Comparison of ENCODE assay signal across 9 mouse cellular contexts in genomic region chr1:190927311-190927710, GRCm38 (mm10). TPM values are rescaled to one million over a fixed set of nuclear protein-coding genes. Genes with fewer than 3 reads are reported as not detected.
DNase-seq lines count a peak whose midpoint lies in the region; ATAC-seq and TF ChIP-seq lines count a peak whose summit lies in the region.
"Had no signal": no experiment of that assay in that cellular context is flagged by ENCODE, and none has a peak within 500 bp of the region (broad histone marks: within the 10 kb centered on the region; RNA-seq: fewer than 3 reads in every experiment).

No protein-coding gene starts in this region.

- H3K9ac ChIP-seq in heart, embryonic 12.5 days = no peak overlapping the region
- H3K9ac ChIP-seq in forebrain, postnatal 0 days = no peak overlapping the region
- H3K9ac ChIP-seq in liver, embryonic 15.5 days = no peak overlapping the region

- H3K4me3 ChIP-seq in heart, embryonic 12.5 days = no peak overlapping the region
- peak overlapping the region; percentile 46; the same call in 1 of the 2 replicates for H3K4me3 ChIP-seq in G1E (ENCODE audit: low read depth, low read length)
- H3K4me3 ChIP-seq in forebrain, postnatal 0 days (ENCODE audit: low read depth, low read length) = peak overlapping the region; percentile 76
- peak overlapping the region; percentile 87 for H3K4me3 ChIP-seq in liver, embryonic 15.5 days (replicated peaks)

- H3K9me3 ChIP-seq in heart, embryonic 12.5 days (replicated peaks) = no peaks in the 10 kb centered on the region
- H3K9me3 ChIP-seq in G1E (replicated peaks) = no peaks in the 10 kb centered on the region
- no peaks in the 10 kb centered on the region for H3K9me3 ChIP-seq in forebrain, postnatal 0 days (ENCODE audit: low read length)
- no peaks in the 10 kb centered on the region for H3K9me3 ChIP-seq in liver, embryonic 15.5 days (replicated peaks)

- peaks cover 14% of the 10 kb centered on the region for H3K4me1 ChIP-seq in heart, embryonic 12.5 days (replicated peaks)
- peaks cover 19% of the 10 kb centered on the region for H3K4me1 ChIP-seq in G1E (ENCODE audit: insufficient read depth, low read depth, low read length)
- H3K4me1 ChIP-seq in forebrain, postnatal 0 days (ENCODE audit: insufficient read depth) = 0 out of 2 replicates have a peak, but pooled peaks cover 4% of the 10 kb centered on the region
- peaks cover 24% of the 10 kb centered on the region for H3K4me1 ChIP-seq in liver, embryonic 15.5 days (replicated peaks)

- WGBS in heart, embryonic 12.5 days = 84% methylated on average over 3 of the region's 3 CpGs
- WGBS in forebrain, postnatal 0 days = 92% methylated on average over 3 of the region's 3 CpGs
- WGBS in liver, embryonic 15.5 days (ENCODE audit: insufficient replicate concordance) = 73% methylated on average over 3 of the region's 3 CpGs

- intact Hi-C loops in left cerebral cortex, postnatal 14 days (cut with DNase I) = no loop called here

- no peak overlapping the region for H3K27ac ChIP-seq in heart, embryonic 12.5 days (ENCODE audit: poor library complexity, severe bottlenecking)
- no peak overlapping the region for H3K27ac ChIP-seq in forebrain, postnatal 0 days (ENCODE audit: low read depth, low read length)
- H3K27ac ChIP-seq in liver, embryonic 15.5 days (replicated peaks) = no peak overlapping the region

- no peak for TF ChIP-seq CTCF in G1E (IDR thresholded peaks at IDR 0.05; ENCODE audit: low read depth, low read length)
- TF ChIP-seq CTCF in forebrain, postnatal 0 days (IDR thresholded peaks at IDR 0.05; ENCODE audit: low read depth) = no peak

- ATAC-seq in heart, embryonic 12.5 days (ENCODE audit: insufficient number of reproducible peaks, low FRiP score) = no peak
- no peak for ATAC-seq in G1E (ENCODE audit: extremely low read depth, insufficient number of reproducible peaks, low FRiP score, poor library complexity, severe bottlenecking)
- ATAC-seq in forebrain, postnatal 0 days = no peak
- no peak for ATAC-seq in liver, embryonic 15.5 days (ENCODE audit: insufficient read depth)

- peak overlapping the region; percentile 84; the same call in 1 of the 2 replicates for H3K4me2 ChIP-seq in heart, embryonic 12.5 days
- no peak overlapping the region; the same call in 1 of the 2 replicates for H3K4me2 ChIP-seq in forebrain, postnatal 0 days (ENCODE audit: low read depth)
- H3K4me2 ChIP-seq in liver, embryonic 15.5 days = peak overlapping the region; percentile 78

- 0 out of 2 replicates have a peak, but pooled peaks cover 4% of the 10 kb centered on the region for H3K27me3 ChIP-seq in heart, embryonic 12.5 days (replicated peaks)
- H3K27me3 ChIP-seq in G1E (ENCODE audit: insufficient read depth, low read length) = peaks cover 9% of the 10 kb centered on the region
- no peaks in the 10 kb centered on the region for H3K27me3 ChIP-seq in forebrain, postnatal 0 days (ENCODE audit: insufficient read depth, low read length)
- H3K27me3 ChIP-seq in liver, embryonic 15.5 days = no peaks in the 10 kb centered on the region; the same call in 1 of the 2 replicates

- H3K36me3 ChIP-seq in heart, embryonic 12.5 days = no peaks in the 10 kb centered on the region
- peaks cover 14% of the 10 kb centered on the region for H3K36me3 ChIP-seq in G1E (replicated peaks)
- no peaks in the 10 kb centered on the region for H3K36me3 ChIP-seq in forebrain, postnatal 0 days (ENCODE audit: insufficient read depth)
- no peaks in the 10 kb centered on the region for H3K36me3 ChIP-seq in liver, embryonic 15.5 days (replicated peaks)

- no peak for DNase-seq in heart, postnatal 4 days
- DNase-seq in G1E (ENCODE audit: low spot score) = no peak
- DNase-seq in forebrain, postnatal 0 days = no peak
- no peak for DNase-seq in natural killer cell, adult 2 months (ENCODE audit: low spot score in 2 of 2)
- no peak for DNase-seq in yolk sac, embryonic 10.5 days (ENCODE audit: low spot score)
- no peak for DNase-seq in left cerebral cortex, postnatal 14 days (ENCODE audit: low spot score in 2 of 2)
- DNase-seq: adrenal gland, adult 8-10 months had no signal

RNA-seq across cellular contexts. Expression of gene Angel2, which starts 2.4 kb away (rescaled TPM):
- 38.2 and 38.3 TPM in 2 replicates for polyA plus RNA-seq in heart, embryonic 12.5 days (2016; fragmentation: Nextera tagmentation; extraction: Ambion mirVana)
- total RNA-seq in heart, postnatal 4 days (2021) = 10 to 100 TPM; 31.1 to 38.1 TPM
- total RNA-seq in G1E (2014; fragmentation: Nextera tagmentation) (37.5 and 43.9 TPM in 2 replicates), G1E (2017) (39.0 and 43.5 TPM in 2 replicates)
- 11.2 and 11.4 TPM in 2 replicates for polyA plus RNA-seq in G1E (2012)
- 48.5 and 49.1 TPM in 2 replicates for total RNA-seq in forebrain, postnatal 0 days (2014; rRNA removed)
- polyA plus RNA-seq in forebrain, postnatal 0 days (2015; fragmentation: Nextera tagmentation; extraction: Ambion mirVana) = 44.3 and 47.7 TPM in 2 replicates
- 11.3 and 13.4 TPM in 2 replicates for polyA plus RNA-seq in liver, embryonic 15.5 days (2015; fragmentation: Nextera tagmentation; extraction: Ambion mirVana)
- 10 to 100 TPM; 53.5 to 55.3 TPM for total RNA-seq in left cerebral cortex, postnatal 14 days (2021)

RNA-seq across cellular contexts. Expression of gene Rps6kc1, which starts 15.7 kb away (rescaled TPM):
- polyA plus RNA-seq in heart, embryonic 12.5 days (2016; fragmentation: Nextera tagmentation; extraction: Ambion mirVana) = 11.9 and 13.1 TPM in 2 replicates
- total RNA-seq in heart, postnatal 4 days (2021) = 10 to 100 TPM; 23.1 to 23.6 TPM
- total RNA-seq in G1E (2014; fragmentation: Nextera tagmentation) = 12.8 and 16.5 TPM in 2 replicates
- 13.3 and 15.2 TPM in 2 replicates for total RNA-seq in G1E (2017)
- polyA plus RNA-seq in G1E (2012) = 22.8 and 31.4 TPM in 2 replicates
- 42.8 and 47.4 TPM in 2 replicates for total RNA-seq in forebrain, postnatal 0 days (2014; rRNA removed)
- polyA plus RNA-seq in forebrain, postnatal 0 days (2015; fragmentation: Nextera tagmentation; extraction: Ambion mirVana) = 23.0 and 26.1 TPM in 2 replicates
- 3.4 and 3.5 TPM in 2 replicates for polyA plus RNA-seq in liver, embryonic 15.5 days (2015; fragmentation: Nextera tagmentation; extraction: Ambion mirVana)
- total RNA-seq in left cerebral cortex, postnatal 14 days (2021) = 10 to 100 TPM; 76.0 to 84.0 TPM

RNA-seq across cellular contexts. Expression of gene Vash2, which starts 51.8 kb away (rescaled TPM):
- polyA plus RNA-seq in heart, embryonic 12.5 days (2016; fragmentation: Nextera tagmentation; extraction: Ambion mirVana) = 68.6 and 74.0 TPM in 2 replicates
- 10 to 100 TPM; 31.5 to 31.9 TPM for total RNA-seq in heart, postnatal 4 days (2021)
- total RNA-seq in G1E (2014; fragmentation: Nextera tagmentation) = not detected in 2 replicates
- 0.06 and 0.22 TPM in 2 replicates for total RNA-seq in G1E (2017)
- not detected in 2 replicates for polyA plus RNA-seq in G1E (2012)
- 46.4 and 47.5 TPM in 2 replicates for total RNA-seq in forebrain, postnatal 0 days (2014; rRNA removed)
- polyA plus RNA-seq in forebrain, postnatal 0 days (2015; fragmentation: Nextera tagmentation; extraction: Ambion mirVana) = 60.9 and 63.7 TPM in 2 replicates
- polyA plus RNA-seq in liver, embryonic 15.5 days (2015; fragmentation: Nextera tagmentation; extraction: Ambion mirVana) = 0.88 and 1.2 TPM in 2 replicates
- total RNA-seq in left cerebral cortex, postnatal 14 days (2021) = 1 to 10 TPM; 3.3 to 4.4 TPM
